Mouse (Mus musculus) forebrain, embryonic 16.5 days (tissue): ENCODE data around the gene Agpat3. TPM values are rescaled to one million over a fixed set of nuclear protein-coding genes. Genes with fewer than 3 reads are reported as not detected.

Source experiments
- ATAC-seq: fragments of 200-750 bp; cut with Nextera tagmentation; 2 replicates; pipeline ENCODE4 v1.8.0; 2017; ENCODE audit warnings: mild to moderate bottlenecking, moderate library complexity
- H3K27ac ChIP-seq: fragments of 300-500 bp; sonication (generic); 2 replicates; pipeline ENCODE4 v1.5.1; 2014; ENCODE audit warnings: low read length, control low read depth
- H3K27me3 ChIP-seq: fragments of 300-500 bp; sonication (generic); replicated peaks from 2 replicates; pipeline ENCODE4 v1.6.1; 2014; ENCODE audit warnings: low read length; ENCODE audit not compliant: control insufficient read depth, insufficient read depth
- H3K36me3 ChIP-seq: fragments of 300-500 bp; sonication (generic); 2 replicates; pipeline ENCODE4 v1.6.1; 2014; ENCODE audit not compliant: control insufficient read depth, insufficient read depth
- H3K4me1 ChIP-seq: fragments of 300-500 bp; sonication (generic); replicated peaks from 2 replicates; pipeline ENCODE4 v1.6.1; 2014; ENCODE audit warnings: low read length; ENCODE audit not compliant: control insufficient read depth, insufficient read depth
- H3K4me2 ChIP-seq: fragments of 300-500 bp; sonication (generic); 2 replicates; pipeline ENCODE4 v1.6.1; 2014; ENCODE audit warnings: mild to moderate bottlenecking, low read length, control low read depth
- H3K4me3 ChIP-seq: fragments of 300-500 bp; sonication (generic); replicated peaks from 2 replicates; pipeline ENCODE4 v1.5.1; 2014; ENCODE audit warnings: mild to moderate bottlenecking, low read length, control low read depth
- H3K9ac ChIP-seq: fragments of 300-500 bp; sonication (generic); replicated peaks from 2 replicates; pipeline ENCODE4 v1.6.1; 2014; ENCODE audit warnings: low read depth, low read length, control low read depth
- H3K9me3 ChIP-seq: fragments of 300-500 bp; sonication (generic); 2 replicates; pipeline ENCODE4 v1.6.1; 2016; ENCODE audit warnings: low read length; ENCODE audit not compliant: control insufficient read depth
- WGBS: fragments of 180-500 bp; shearing (Covaris S2); extraction: QIAGEN DNeasy Blood & Tissue Kit; methylation state at CpG from one replicate; pipeline ENCODE4 v1.1.7; 2014; 5-methylcytosine and 5-hydroxymethylcytosine counted together
- polyA plus RNA-seq: library from polyadenylated mRNA; unstranded; fragments of >200 nt; fragmentation: Nextera tagmentation; extraction: Ambion mirVana; gene quantifications from 2 replicates; pipeline ENCODE4 v1.2.1, GENCODE M21; 2015

The Agpat3 gene
- 71.2 and 78.2 TPM in 2 replicates for polyA plus RNA-seq

DNA sequence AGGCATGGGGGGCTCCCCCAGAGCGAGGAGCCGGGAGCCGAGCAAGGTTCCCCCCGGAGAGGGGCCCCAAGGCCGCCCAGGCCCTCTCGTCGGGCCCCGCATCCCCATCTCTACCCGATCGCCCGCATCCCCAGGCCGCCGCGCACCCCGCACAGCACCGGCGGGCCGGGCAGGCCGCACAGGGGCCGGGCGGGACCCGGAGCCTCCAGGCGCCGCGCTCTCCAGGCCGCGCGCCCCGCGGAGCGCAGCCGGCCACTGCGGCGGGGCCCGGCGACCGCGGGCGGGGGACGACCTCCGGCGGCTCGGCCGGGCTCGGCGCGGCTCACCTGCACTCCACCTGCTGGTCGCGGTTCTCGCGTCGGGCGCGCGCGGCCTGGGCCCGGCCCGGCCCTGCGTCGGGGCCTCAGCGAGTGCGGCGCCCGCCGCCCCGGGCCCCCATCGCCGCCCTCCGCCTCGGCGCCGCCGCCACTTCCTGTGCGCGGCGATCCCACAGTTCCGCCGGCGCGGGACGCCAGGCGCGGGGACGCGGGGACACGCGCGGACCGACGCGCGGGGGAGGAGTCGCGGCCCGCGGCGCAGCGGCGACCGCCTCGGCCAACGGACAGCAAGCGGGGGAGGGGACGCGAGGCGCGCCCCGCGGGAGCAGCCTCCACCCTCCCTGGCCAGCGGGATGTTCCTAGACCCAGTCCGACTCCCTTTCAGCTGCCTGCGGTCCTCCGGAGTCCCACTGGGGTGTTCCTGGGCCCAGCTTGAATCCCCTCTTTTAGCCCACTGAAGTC is at the start of gene Agpat3:
Gene Agpat3 (minus strand): TSS at position 603 of the 779 bp plus-strand sequence.
- Histone ChIP-seq H3K9me3 (no peaks in the 10 kb centered on the region), H3K27me3 (no peaks in the 10 kb centered on the region), H3K4me2 (peak within 1 kb of the TSS; percentile 90), H3K9ac (peak within 1 kb of the TSS; percentile 89), H3K36me3 (no peaks in the 10 kb centered on the region), H3K4me3 (peak within 1 kb of the TSS; percentile 87), H3K4me1 (peaks cover 26% of the 10 kb centered on the region), H3K27ac (peak within 1 kb of the TSS; percentile 67)
- ATAC-seq: peak; percentile 87
- WGBS: 0% methylated on average over 43 of the region's 113 CpGs

DNA sequence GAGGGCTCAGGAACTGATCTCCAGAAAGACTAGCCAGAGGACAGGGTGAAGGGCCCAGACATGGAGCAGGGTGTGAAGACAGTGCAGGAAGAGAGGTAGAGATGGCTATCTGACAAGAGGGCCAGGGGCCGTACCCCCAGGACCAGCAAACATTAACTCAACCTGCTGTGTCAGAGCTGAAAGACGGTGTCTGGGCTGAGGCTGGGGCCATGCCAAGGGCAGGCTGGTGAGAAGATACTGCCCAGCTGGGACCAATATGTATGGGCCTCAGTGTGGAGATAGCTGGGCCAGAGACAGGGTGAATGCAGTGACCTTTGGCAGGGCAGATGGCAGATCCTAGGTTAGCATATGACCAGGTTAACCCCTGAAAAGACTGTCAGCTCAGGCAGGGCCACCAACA is 48.8 kb upstream of the Agpat3 start:
- H3K27ac ChIP-seq: no peak overlapping the region
- no peak for ATAC-seq
- H3K9ac ChIP-seq: no peak overlapping the region
- peaks cover 49% of the 10 kb centered on the region for H3K36me3 ChIP-seq
- H3K4me3 ChIP-seq: no peak overlapping the region
- peaks cover 5% of the 10 kb centered on the region for H3K4me1 ChIP-seq
- no peaks in the 10 kb centered on the region for H3K27me3 ChIP-seq
- H3K4me2 ChIP-seq: no peak overlapping the region
- 95% methylated on average over 2 of the region's 2 CpGs for whole genome bisulfite sequencing
- no peaks in the 10 kb centered on the region for H3K9me3 ChIP-seq

DNA sequence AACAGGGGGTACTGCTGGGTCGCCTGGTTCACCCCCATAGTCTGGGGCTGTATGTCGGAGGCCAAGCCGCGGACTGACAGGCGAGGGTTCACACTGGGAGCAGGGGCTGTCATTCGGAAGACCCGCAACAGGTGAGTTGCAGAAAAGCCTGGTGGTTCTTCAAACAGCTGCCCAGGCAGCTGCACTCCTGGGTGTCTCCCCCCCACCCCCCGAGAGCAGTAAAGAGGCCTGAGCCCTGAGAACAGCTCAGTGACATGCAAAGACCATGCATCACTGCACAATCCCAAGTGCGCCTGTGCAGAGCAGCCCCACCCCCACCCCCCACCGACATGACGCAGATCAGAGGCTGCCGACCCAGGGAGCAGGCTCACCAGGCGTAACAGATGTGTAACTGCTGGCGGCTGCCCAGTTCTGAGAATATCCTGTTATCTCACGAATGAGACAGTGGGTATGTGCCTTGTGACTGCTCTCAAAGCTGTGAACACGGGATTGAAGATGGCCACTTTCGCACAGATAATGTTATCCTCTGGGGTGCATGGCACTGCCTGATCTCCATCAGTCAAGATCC is 46.9 kb upstream of the Agpat3 start:
- Histone ChIP-seq H3K27ac (no peak overlapping the region), H3K27me3 (no peaks in the 10 kb centered on the region), H3K9ac (no peak overlapping the region), H3K9me3 (no peaks in the 10 kb centered on the region), H3K36me3 (peaks cover 32% of the 10 kb centered on the region), H3K4me3 (no peak overlapping the region), H3K4me2 (no peak overlapping the region), H3K4me1 (peaks cover 13% of the 10 kb centered on the region)
- WGBS: 41% methylated on average over 17 of the region's 17 CpGs
- ATAC-seq: no peak

DNA sequence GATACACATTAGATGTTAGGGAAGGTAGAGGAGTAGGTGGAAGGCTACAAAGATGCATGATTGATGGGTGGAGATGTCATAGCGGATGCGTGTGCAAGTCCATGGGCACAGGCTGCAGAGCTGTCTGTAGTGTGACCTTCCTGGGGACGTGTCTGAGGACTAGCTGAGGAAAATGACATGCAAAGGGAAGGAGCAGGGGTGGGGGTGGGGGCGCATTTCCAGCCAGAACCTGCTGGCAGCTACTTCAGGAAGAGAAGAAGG is 44.3 kb upstream of the Agpat3 start:
- 59% methylated on average over 4 of the region's 4 CpGs for WGBS
- Histone ChIP-seq H3K36me3 (peaks cover 14% of the 10 kb centered on the region), H3K27me3 (peaks cover 7% of the 10 kb centered on the region; the same call in 1 of the 2 replicates), H3K4me2 (peak overlapping the region; percentile 53), H3K4me1 (peaks cover 13% of the 10 kb centered on the region), H3K9ac (peak overlapping the region; percentile 12; the same call in 1 of the 2 replicates), H3K4me3 (peak overlapping the region; percentile 26; the same call in 1 of the 2 replicates), H3K27ac (no peak overlapping the region), H3K9me3 (no peaks in the 10 kb centered on the region)
- ATAC-seq: peak; percentile 36; the same call in 1 of the 2 replicates

DNA sequence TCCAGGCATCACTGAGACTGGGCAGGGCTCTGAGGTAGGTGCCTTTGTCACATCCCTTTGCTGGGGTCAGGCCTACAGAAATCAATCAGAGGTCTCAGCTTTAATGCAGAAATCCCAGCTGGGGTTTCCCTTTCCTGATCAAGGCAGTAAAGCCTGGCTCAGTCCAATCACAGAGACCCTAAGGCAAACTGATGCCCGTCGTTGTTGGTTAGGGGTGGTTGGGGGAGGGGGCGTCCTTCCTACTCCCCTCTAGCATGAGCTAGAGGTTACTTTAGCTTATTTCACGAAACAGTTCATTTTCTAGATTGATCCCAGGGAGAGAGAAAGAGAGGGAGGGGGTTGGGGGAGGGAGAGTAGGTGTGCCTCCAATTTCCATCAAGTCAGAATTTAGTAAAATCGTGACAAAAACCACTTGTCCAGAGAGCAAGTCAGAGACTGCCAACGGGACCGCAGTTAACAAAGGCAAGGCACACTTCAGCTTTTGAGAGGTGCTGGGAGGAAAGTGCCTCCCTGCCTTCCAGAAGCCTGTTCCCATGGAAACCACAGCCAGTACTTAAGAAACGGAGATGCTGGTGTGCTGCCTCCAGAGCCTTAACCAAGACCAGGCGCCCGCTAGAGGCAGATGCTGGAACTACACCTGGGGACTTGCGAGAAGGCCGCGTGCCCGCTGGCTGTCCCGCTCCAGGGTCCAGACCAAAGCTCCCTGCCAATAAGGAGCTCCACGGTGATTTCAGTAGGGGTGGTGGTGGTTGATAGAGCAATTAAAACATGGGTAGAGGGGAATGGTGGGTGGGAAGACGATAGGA is 43.7 kb upstream of the Agpat3 start:
- Histone ChIP-seq H3K36me3 (peaks cover 13% of the 10 kb centered on the region), H3K27me3 (peaks cover 9% of the 10 kb centered on the region; the same call in 1 of the 2 replicates), H3K4me1 (peaks cover 13% of the 10 kb centered on the region), H3K4me2 (peak overlapping the region; percentile 53), H3K9ac (peak overlapping the region; percentile 15), H3K27ac (peak overlapping the region; percentile 76), H3K9me3 (no peaks in the 10 kb centered on the region), H3K4me3 (peak overlapping the region; percentile 26)
- WGBS: 2% methylated on average over 17 of the region's 17 CpGs
- ATAC-seq: peak; percentile 91

DNA sequence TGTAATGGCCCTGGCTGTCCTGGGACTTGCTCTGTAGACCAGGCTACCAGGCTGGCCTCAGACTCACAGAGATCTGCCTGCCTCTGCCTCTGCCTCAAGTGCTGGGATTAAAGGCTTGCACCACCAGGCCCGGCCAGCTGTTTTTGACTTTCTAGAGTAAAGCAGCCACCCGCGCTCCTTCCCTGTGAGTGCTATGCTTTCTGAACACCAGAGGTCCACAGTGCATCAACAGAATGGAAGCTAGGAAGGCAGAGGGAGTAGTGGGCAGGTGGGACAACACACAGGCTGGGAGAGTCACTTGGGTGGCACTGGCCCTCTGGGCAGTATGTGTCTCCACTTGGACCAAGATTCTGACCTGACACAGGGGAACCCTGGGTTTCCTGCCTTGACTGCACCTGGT is 43.1 kb upstream of the Agpat3 start:
- Histone ChIP-seq H3K27me3 (peaks cover 16% of the 10 kb centered on the region), H3K9ac (peak overlapping the region; percentile 15; the same call in 1 of the 2 replicates), H3K4me1 (peaks cover 18% of the 10 kb centered on the region), H3K4me3 (no peak overlapping the region), H3K9me3 (no peaks in the 10 kb centered on the region), H3K27ac (peak overlapping the region; percentile 76), H3K4me2 (no peak overlapping the region), H3K36me3 (peaks cover 8% of the 10 kb centered on the region)
- ATAC-seq: no peak
- WGBS: 70% methylated on average over 3 of the region's 3 CpGs

DNA sequence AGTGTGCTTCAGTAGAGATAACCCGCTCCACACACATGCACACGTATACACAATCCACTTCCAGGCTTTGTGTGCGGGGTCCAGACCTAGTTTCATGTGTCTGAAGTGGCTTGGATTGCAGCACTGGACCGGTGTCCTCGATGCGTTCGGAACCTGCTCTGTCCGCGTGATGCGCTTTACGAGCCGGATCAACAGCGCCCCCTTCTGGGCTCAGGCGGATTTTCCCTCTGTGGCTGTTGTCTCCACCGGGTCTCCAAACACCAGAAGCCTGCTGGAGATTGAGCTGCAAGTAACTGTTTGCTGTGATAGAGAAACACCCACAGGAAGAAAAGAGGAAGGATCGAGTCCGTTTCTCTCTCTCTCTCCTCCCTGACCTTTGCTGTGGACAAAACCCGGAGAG is 39.8 kb upstream of the Agpat3 start:
- no peak overlapping the region for H3K9ac ChIP-seq
- H3K4me3 ChIP-seq: no peak overlapping the region
- H3K27me3 ChIP-seq: peaks cover 17% of the 10 kb centered on the region
- no peaks in the 10 kb centered on the region for H3K9me3 ChIP-seq
- WGBS: 2% methylated on average over 18 of the region's 18 CpGs
- H3K27ac ChIP-seq: no peak overlapping the region
- ATAC-seq: no peak
- peak overlapping the region; percentile 30; the same call in 1 of the 2 replicates for H3K4me2 ChIP-seq
- peaks cover 18% of the 10 kb centered on the region for H3K4me1 ChIP-seq
- H3K36me3 ChIP-seq: no peaks in the 10 kb centered on the region

DNA sequence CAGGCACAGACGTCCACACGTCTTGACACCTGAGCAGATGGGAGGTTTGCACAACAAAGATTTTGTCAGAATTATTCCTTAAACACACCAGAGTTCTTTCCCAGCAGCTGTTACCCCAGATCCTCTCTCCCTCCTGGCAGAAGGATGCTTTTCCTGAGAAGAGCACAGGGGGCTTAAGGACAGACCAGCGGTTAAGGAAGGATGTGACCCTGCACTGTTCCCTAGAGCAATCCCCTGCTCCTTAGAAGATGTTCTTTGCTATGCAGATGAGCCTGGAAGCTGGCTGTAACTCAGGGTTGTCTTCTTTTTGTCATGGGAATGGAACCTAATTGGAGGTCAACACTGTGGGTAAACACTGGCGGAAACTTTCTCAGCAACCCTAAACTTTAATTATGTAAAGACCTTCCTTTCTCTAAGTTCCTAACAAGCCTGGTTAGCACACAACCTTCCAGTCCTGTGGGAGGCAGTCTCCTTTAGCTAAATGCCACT is 38.7 kb upstream of the Agpat3 start:
- Histone ChIP-seq H3K27ac (no peak overlapping the region), H3K9ac (no peak overlapping the region), H3K4me3 (no peak overlapping the region), H3K36me3 (no peaks in the 10 kb centered on the region), H3K4me2 (no peak overlapping the region), H3K9me3 (no peaks in the 10 kb centered on the region), H3K4me1 (peaks cover 12% of the 10 kb centered on the region), H3K27me3 (peaks cover 17% of the 10 kb centered on the region)
- WGBS: 17% methylated on average over 4 of the region's 4 CpGs
- ATAC-seq: no peak
